8 mouse cellular contexts compared by ENCODE assay signal in the genomic region with DNA sequence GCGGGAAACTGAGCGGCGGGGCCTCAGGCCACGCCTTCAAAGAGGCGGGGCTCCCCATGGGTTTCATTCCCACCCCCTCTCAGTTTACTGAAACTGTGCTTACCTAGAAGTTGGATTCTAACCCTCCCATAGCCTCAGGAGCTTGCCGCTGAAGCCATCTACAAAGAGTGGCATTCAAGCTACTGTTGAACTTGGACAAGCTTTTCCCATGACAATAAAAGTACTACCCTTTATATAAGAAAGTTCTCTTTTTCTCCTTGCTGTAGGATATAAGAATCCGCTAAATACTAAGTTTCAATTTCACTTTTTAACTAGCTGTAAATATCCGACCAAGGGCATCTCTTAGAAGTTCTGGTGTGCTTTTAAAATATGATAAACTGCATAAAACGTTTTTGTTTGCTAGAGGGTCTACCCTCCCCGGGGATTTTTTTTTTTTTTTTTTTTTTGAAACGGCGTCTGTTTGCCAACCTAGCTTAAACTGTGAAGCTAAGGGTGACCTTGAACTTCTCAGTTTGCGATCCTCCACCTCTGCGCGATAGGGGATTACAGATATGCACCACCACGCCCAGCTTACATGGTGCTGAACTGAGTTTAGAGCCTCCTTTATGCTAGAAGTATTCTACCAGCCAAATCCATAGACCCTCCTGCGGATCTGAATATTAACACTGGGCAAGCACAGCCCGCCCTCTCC. TPM values are rescaled to one million over a fixed set of nuclear protein-coding genes. Genes with fewer than 3 reads are reported as not detected.
DNase-seq lines count a peak whose midpoint lies in the region; ATAC-seq and TF ChIP-seq lines count a peak whose summit lies in the region.

No protein-coding gene starts in this region.

- no peaks in the 10 kb centered on the region for H3K9me3 ChIP-seq in heart, postnatal 0 days (replicated peaks; ENCODE audit: control insufficient read depth, low read length)
- H3K9me3 ChIP-seq in limb, embryonic 13.5 days, result no peaks in the 10 kb centered on the region
- H3K9me3 ChIP-seq in neural tube, embryonic 11.5 days (ENCODE audit: control insufficient read depth, low read length), result no peaks in the 10 kb centered on the region

- peak overlapping the region; percentile 70 for H3K4me3 ChIP-seq in heart, postnatal 0 days (ENCODE audit: low read depth, low read length)
- peak overlapping the region; percentile 82 for H3K4me3 ChIP-seq in limb, embryonic 13.5 days
- H3K4me3 ChIP-seq in neural tube, embryonic 11.5 days (ENCODE audit: low read depth, low read length), result peak overlapping the region; percentile 82

- H3K36me3 ChIP-seq in heart, postnatal 0 days (replicated peaks; ENCODE audit: control insufficient read depth, insufficient read depth, low read length), result no peaks in the 10 kb centered on the region
- H3K36me3 ChIP-seq in limb, embryonic 13.5 days, result no peaks in the 10 kb centered on the region
- H3K36me3 ChIP-seq in neural tube, embryonic 11.5 days (ENCODE audit: control insufficient read depth, insufficient read depth, low read length), result no peaks in the 10 kb centered on the region

- no peak for ATAC-seq in CD4-positive, CD25-positive, alpha-beta regulatory T cell, adult 4 months
- ATAC-seq in heart, postnatal 0 days (ENCODE audit: insufficient read depth, low read depth), result no peak
- ATAC-seq in limb, embryonic 13.5 days (ENCODE audit: low FRiP score, low read depth), result no peak
- ATAC-seq in neural tube, embryonic 11.5 days (ENCODE audit: insufficient read depth, low FRiP score, low TSS enrichment), result no peak

- peak; percentile 50 for DNase-seq in CD4-positive, CD25-positive, alpha-beta regulatory T cell, adult 2 months (ENCODE audit: low read depth, low spot score)
- peak; percentile 57 for DNase-seq in c-Kit-positive CD71-positive TER-119-positive erythroid progenitor cells, embryonic 14.5 days (ENCODE audit: low spot score)
- peak; percentile 18 for DNase-seq in heart, postnatal 0 days (ENCODE audit: low spot score)
- DNase-seq in neural tube, embryonic 11.5 days (ENCODE audit: low spot score), result no peak
- DNase-seq in adipocyte (ENCODE audit: low spot score) (no peak), MN1 (ENCODE audit: low spot score) (no peak)

- TF ChIP-seq CTCF in heart, postnatal 0 days (IDR thresholded peaks at IDR 0.05; ENCODE audit: low read depth), result no peak

- TF ChIP-seq EP300 in heart, postnatal 0 days (IDR thresholded peaks at IDR 0.05; ENCODE audit: low read depth), result no peak

- H3K4me2 ChIP-seq in heart, postnatal 0 days (ENCODE audit: low read depth, low read length), result peak overlapping the region; percentile 63
- peak overlapping the region; percentile 68 for H3K4me2 ChIP-seq in limb, embryonic 13.5 days (replicated peaks)
- peak overlapping the region; percentile 67 for H3K4me2 ChIP-seq in neural tube, embryonic 11.5 days (ENCODE audit: low read depth)

- WGBS in heart, postnatal 0 days, result 11% methylated on average over 18 of the region's 18 CpGs
- WGBS in limb, embryonic 13.5 days, result 27% methylated on average over 18 of the region's 18 CpGs
- WGBS in neural tube, embryonic 11.5 days, result 36% methylated on average over 18 of the region's 18 CpGs

- H3K27me3 ChIP-seq in heart, postnatal 0 days (ENCODE audit: control insufficient read depth, insufficient read depth, low read length), result no peaks in the 10 kb centered on the region
- H3K27me3 ChIP-seq in limb, embryonic 13.5 days, result no peaks in the 10 kb centered on the region
- no peaks in the 10 kb centered on the region for H3K27me3 ChIP-seq in neural tube, embryonic 11.5 days (ENCODE audit: control insufficient read depth, insufficient read depth, low read length)

- peak overlapping the region; percentile 47 for H3K9ac ChIP-seq in heart, postnatal 0 days (replicated peaks; ENCODE audit: low read depth, low read length)
- 0 out of 2 replicates have a peak overlapping the region, but pooled peaks have one; percentile 73 for H3K9ac ChIP-seq in limb, embryonic 13.5 days
- peak overlapping the region; percentile 76 for H3K9ac ChIP-seq in neural tube, embryonic 11.5 days (ENCODE audit: low read length)

- H3K4me1 ChIP-seq in heart, postnatal 0 days (ENCODE audit: control insufficient read depth, insufficient read depth), result peaks cover 19% of the 10 kb centered on the region; the same call in 1 of the 2 replicates
- peaks cover 18% of the 10 kb centered on the region for H3K4me1 ChIP-seq in limb, embryonic 13.5 days
- H3K4me1 ChIP-seq in neural tube, embryonic 11.5 days (ENCODE audit: control insufficient read depth, insufficient read depth, low read length), result 0 out of 2 replicates have a peak, but pooled peaks cover 2% of the 10 kb centered on the region

- H3K27ac ChIP-seq in heart, postnatal 0 days (ENCODE audit: low read depth), result peak overlapping the region; percentile 82
- H3K27ac ChIP-seq in limb, embryonic 13.5 days, result peak overlapping the region; percentile 77; the same call in 1 of the 2 replicates
- H3K27ac ChIP-seq in neural tube, embryonic 11.5 days (ENCODE audit: low read depth, low read length), result peak overlapping the region; percentile 63; the same call in 1 of the 2 replicates

RNA-seq across cellular contexts. Expression of a gene that starts 0.4 kb away (rescaled TPM):
- polyA plus RNA-seq in CD4-positive, CD25-positive, alpha-beta regulatory T cell, adult 4 months (2017; shearing (Covaris generic)), result under 1 TPM; 0.42 to 0.47 TPM
- total RNA-seq in heart, postnatal 0 days (2014; rRNA removed; ENCODE audit: low replicate concordance), result 5.3 and 5.6 TPM in 2 replicates
- polyA plus RNA-seq in heart, postnatal 0 days (2015; fragmentation: Nextera tagmentation; extraction: Ambion mirVana), result 0.66 and 0.81 TPM in 2 replicates
- polyA plus RNA-seq in limb, embryonic 13.5 days (2015; fragmentation: Nextera tagmentation; extraction: Ambion mirVana), result 2.4 and 2.7 TPM in 2 replicates
- 2.1 and 2.5 TPM in 2 replicates for polyA plus RNA-seq in neural tube, embryonic 11.5 days (2014; fragmentation: Nextera tagmentation; extraction: Ambion mirVana)

Comparison
In these comparisons a context has a peak if more than half of its experiments do, and no peak if none do; other contexts are left out.
1. DNase-seq: peak in CD4-positive, CD25-positive, alpha-beta regulatory T cell, adult 2 months (single experiment), c-Kit-positive CD71-positive TER-119-positive erythroid progenitor cells, embryonic 14.5 days (single experiment) and heart, postnatal 0 days (single experiment); none in neural tube, embryonic 11.5 days (single experiment), adipocyte (single experiment) and MN1 (single experiment).
2. Peak in every context shown above with its lines, with median percentiles within 50 percentile points of each other: H3K27ac ChIP-seq, H3K4me2 ChIP-seq, H3K4me3 ChIP-seq and H3K9ac ChIP-seq.